Mouse (Mus musculus): ENCODE measurements around the gene Hils1.

DNA sequence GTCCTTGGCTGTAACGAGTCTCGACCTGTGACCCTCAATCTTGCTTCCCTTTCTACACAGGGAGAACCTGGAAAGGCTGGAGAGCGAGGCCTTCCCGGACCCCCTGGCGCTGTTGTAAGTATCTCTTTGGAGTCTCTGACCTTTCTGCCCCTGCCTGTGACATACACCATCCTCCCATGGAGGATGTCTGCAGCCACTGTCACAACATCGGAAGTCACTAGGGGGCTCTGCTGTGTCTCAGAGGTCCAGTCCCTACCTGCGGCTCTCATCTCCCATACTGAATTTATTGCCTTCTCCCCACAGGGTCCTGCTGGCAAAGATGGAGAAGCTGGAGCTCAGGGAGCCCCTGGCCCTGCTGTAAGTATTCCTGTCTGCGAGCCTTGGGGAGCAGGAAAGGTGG lies 23.1 kb upstream of the Hils1 start:
- TF ChIP-seq CTCF (IDR thresholded peaks at IDR 0.05; ENCODE audit: control insufficient read depth, insufficient read depth, insufficient read length), result peak; percentile 9
- no peak for TF ChIP-seq USF1 (IDR thresholded peaks at IDR 0.05; ENCODE audit: low read depth)
- TF ChIP-seq MYOG (IDR thresholded peaks at IDR 0.05; ENCODE audit: control insufficient read depth, extremely low read depth, insufficient read length), result no peak
- no peak for TF ChIP-seq CEBPB (IDR thresholded peaks at IDR 0.05; ENCODE audit: low read depth)
